Mouse (Mus musculus): ENCODE measurements around the gene Grk6.
A peak's percentile ranks its signal among the peaks of the same experiment; 100 is the strongest.
"Not testable (repeated sequence)": the region's sequence is repeated elsewhere in the genome, so short reads cannot be mapped to it uniquely, and the experiment has no call there.

Gene Grk6

GRCm38 (mm10) chr13:55429226-55429888 lies 15.5 kb upstream of the Grk6 start:
- DNase-seq = no peak

- DNase-seq = no peak
Observed at GRCm38 (mm10) chr13:55430566-55430965, 14.3 kb upstream of the Grk6 start.

GRCm38 (mm10) chr13:55431889-55432685 lies 12.8 kb upstream of the Grk6 start:
- no peak for DNase-seq

GRCm38 (mm10) chr13:55437111-55437629 lies 7.7 kb upstream of the Grk6 start:
- DNase-seq = not testable (repeated sequence)

- DNase-seq = no peak
Observed at GRCm38 (mm10) chr13:55443799-55444285, 1.0 kb upstream of the Grk6 start.

- no peak for DNase-seq
Observed at GRCm38 (mm10) chr13:55444286-55444936, 461 bp upstream of the Grk6 start.

GRCm38 (mm10) chr13:55445361-55446091 lies 654 bp downstream of the Grk6 start:
- no peak for DNase-seq

- DNase-seq = no peak
Observed at GRCm38 (mm10) chr13:55446483-55447105, 1.7 kb downstream of the Grk6 start.

- DNase-seq = no peak
Observed at GRCm38 (mm10) chr13:55447543-55447943, 2.7 kb downstream of the Grk6 start.

- no peak for DNase-seq
Observed at GRCm38 (mm10) chr13:55448131-55448530, 3.3 kb downstream of the Grk6 start.

GRCm38 (mm10) chr13:55449205-55449604 lies 4.3 kb downstream of the Grk6 start:
- no peak for DNase-seq

- DNase-seq = no peak
Observed at GRCm38 (mm10) chr13:55449679-55450441, 5.0 kb downstream of the Grk6 start.

GRCm38 (mm10) chr13:55450511-55450980 lies 5.7 kb downstream of the Grk6 start:
- DNase-seq = peak; percentile 40

GRCm38 (mm10) chr13:55451296-55451695 lies 6.4 kb downstream of the Grk6 start:
- no peak for DNase-seq

- no peak for DNase-seq
Observed at GRCm38 (mm10) chr13:55451785-55452549, 7.1 kb downstream of the Grk6 start.

GRCm38 (mm10) chr13:55462965-55463364 lies 18.1 kb downstream of the Grk6 start:
- no peak for DNase-seq

GRCm38 (mm10) chr13:55463399-55464026 lies 18.6 kb downstream of the Grk6 start:
- no peak for DNase-seq

GRCm38 (mm10) chr13:55464027-55464884 lies 19.4 kb downstream of the Grk6 start, which contains the start of gene Prr7:
Gene Prr7 (plus strand): TSS chr13:55464267.
- DNase-seq = peak; percentile 77

GRCm38 (mm10) chr13:55465184-55465583 lies 20.3 kb downstream of the Grk6 start:
- peak; percentile 33 for DNase-seq

All from right cerebral cortex, postnatal 25 days (tissue).